Mouse (Mus musculus) spleen, postnatal 36 days (tissue): ENCODE measurements around the gene Bcl2l12.

Experiments
- DNase-seq, 2 experiments: peaks; one replicate each; pipeline ENCODE4 v3.0.0; 2022; ENCODE audit warnings: low spot score in 2 of 2, mixed read lengths in 1 of 2

The Bcl2l12 gene

DNA sequence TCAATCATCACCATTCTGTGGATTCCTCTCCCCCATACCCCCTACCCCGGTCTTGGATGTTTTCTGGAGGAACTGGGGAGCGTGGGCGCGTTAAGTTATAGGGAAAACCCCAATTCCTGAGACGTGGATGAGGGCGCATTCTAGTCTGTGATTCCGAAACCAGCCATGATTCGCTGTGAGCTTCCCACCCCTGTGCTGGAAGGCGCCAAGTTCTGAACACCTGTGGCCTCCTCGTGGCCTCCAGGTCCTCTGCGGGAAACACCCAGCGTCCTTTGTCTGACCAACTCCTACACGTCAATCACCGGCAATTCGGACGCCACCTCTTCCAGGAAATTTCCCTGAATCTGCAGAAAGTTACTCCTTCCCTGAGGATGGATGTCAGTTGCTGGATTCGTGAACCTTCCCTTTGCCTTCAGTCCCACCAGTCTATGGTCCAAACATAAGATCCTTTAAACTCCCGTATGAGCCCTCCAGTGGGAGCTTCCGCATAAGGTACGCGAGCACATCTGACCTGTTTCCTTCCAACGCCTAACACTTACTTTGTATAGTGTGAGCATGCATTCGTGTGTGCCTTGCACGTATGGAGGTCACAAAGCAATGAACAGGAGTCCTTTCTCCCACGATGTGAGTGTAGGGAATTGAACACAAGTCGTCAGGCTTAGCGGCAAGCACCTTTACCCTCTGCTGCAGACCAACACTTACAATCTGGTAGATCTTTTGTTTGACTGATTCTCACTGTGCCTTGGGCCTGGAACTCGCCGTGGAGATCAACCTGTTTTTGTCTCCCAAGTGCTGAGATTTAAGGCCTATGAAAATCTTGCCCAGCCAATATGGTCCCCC lies 11.4 kb downstream of the Bcl2l12 start:
- DNase-seq = no peak

GRCm38 (mm10) chr7:44986192-44986878 lies 12.2 kb downstream of the Bcl2l12 start, which contains the start of gene Prmt1:
Gene Prmt1, minus strand, starts transcription at chr7:44986568.
- DNase-seq = peak; percentile 99 to 100

- DNase-seq = peak; percentile 48 to 68
Observed at GRCm38 (mm10) chr7:44985595-44986191, 12.8 kb downstream of the Bcl2l12 start.

DNA sequence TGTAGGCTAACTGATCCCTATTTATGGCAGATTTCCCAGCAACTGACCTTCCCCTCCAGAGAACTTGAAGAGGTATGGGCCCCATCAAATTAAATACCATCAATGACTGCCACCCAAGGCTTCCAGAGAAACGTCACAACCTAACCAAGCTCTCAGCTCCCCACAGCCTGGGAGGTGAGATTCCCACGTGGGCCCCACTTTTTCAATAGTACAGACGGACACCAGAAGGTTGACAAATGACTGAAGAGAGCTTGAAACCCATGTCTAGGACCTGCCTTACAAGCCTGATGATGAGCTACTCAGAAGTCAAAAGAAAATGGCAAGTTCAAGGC lies 13.7 kb downstream of the Bcl2l12 start:
- DNase-seq = no peak

- DNase-seq = no peak
Observed at GRCm38 (mm10) chr7:44983944-44984832, 14.3 kb downstream of the Bcl2l12 start.

GRCm38 (mm10) chr7:44983085-44983484 lies 15.4 kb downstream of the Bcl2l12 start:
- peak; percentile 74 to 79 for DNase-seq

- DNase-seq = no peak
Observed at GRCm38 (mm10) chr7:44981539-44981938, 17.0 kb downstream of the Bcl2l12 start.

DNA sequence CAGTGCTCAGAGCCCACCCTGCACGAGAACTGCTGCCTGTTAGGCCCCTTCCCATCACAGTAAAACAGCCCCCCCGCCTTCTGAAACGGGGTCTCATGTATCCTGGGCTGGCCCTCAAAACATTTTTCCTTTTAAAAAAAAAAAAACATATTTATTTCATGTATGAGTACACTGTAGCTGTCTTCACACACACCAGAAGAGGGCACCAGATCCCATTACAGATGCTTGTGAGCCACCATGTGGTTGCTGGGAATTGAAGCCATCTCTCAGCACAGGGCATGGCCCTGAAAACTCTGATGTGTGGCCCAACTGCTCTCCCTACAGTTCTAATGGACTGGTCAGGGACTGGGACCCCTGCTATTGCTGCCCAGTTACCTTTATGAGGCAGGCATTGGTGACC lies 20.2 kb downstream of the Bcl2l12 start:
- no peak for DNase-seq

- DNase-seq = no peak
Observed at GRCm38 (mm10) chr7:44975117-44975419, 23.4 kb downstream of the Bcl2l12 start.

DNA sequence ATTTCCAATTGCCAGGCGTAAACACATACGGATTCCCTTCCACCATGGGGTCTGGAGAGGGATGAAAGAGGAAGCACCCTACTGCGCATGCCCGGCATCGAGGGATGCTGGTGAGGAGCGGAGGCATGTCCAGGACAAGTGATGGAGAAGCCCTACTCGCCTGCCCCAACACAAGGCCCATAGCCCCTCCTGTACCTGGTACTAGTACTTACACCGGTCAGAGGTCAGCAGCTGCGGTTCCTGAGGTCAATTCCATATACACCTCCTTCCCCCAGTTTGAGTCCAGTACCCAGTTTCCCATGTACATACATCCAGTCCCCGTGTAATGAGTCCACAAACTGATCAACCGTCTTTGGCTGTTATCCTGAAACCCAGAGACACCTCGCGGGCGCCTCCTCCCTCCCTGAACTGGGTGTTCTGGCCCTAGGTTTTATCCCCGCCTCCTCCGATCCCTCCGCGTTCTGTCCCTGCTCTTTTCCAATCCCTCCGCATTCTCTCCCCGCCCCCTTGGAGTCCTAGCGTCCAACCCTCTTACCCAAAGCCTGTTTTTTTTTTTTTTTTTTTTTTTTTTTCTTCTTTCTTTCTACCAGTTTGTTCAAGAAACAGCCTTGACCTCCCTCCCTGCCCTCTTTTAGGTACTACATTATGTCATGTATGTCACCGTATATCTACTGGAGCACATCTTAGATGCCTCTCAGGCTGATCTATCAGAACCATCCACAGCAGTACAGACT lies 24.0 kb downstream of the Bcl2l12 start, which contains the start of gene Cpt1c:
TSS of gene Cpt1c (minus strand) at position 469 of the 734 bp plus-strand sequence.
- peak; percentile 43 to 54 for DNase-seq

- DNase-seq = no peak
Observed at GRCm38 (mm10) chr7:44973415-44974130, 24.9 kb downstream of the Bcl2l12 start.

GRCm38 (mm10) chr7:44971142-44971541 lies 27.4 kb downstream of the Bcl2l12 start:
- DNase-seq = no peak

DNA sequence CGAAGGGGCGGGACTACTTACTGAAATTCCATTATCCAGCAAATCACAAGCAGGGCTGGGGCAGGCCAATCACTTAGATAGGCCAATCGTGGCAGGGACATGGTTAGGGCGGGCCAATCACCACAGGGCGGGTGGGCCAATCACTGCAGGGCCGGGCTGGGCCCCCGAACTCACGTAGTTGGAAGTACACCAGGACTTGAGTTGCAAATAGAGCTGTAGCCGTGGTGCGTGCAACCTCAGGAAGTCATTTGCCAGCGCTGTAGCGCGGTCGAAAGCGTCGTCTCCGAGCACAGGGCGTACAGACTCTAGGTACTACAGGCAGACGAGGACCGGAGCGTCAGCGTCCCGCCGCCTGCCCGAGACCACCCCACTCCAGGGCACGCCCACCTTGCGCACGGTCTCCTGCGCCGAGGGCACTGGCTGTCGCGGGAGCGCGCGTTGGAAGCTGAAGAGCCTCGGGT lies 28.3 kb downstream of the Bcl2l12 start:
- DNase-seq = peak; percentile 74

GRCm38 (mm10) chr7:44966638-44967037 lies 31.9 kb downstream of the Bcl2l12 start:
- no peak for DNase-seq

DNA sequence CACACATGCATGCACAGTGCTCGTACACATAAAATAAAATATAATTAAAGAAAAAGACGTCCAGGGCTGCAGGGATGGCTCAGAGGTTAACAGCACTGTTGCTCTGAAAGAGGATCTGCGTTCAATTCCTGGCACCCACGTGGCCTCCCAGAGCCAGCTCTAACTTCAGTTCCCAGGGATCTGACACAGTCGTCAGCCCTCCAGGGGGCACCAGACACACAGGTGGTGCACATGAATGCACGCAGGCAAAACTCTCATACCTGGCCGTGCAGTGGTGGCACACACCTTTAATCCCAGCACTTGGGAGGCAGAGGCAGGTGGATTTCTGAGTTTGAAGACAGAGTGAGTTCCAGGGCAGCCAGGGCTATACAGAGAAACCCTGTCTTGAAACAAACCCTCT lies 32.5 kb downstream of the Bcl2l12 start:
- DNase-seq = no peak

DNA sequence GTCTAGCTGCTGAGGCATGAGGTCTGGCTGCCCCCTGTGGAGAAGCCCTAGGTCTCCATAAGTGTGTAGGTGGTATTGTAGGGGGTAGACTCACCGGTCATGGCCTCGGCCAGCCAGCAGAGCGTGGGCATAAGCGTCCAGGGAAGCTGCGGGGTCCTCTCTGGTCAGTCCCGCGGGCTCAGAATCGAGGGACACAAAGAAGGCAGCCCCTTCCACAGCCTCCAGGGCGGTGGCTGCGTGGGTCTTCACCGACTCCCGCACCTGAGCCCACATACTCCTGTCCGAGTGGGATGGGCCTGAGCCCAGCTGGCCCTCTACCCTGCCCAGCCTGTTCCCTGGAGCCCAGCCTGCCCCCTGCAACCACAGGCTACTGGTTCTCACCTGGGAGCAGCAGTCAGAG lies 33.5 kb downstream of the Bcl2l12 start:
- DNase-seq = no peak

DNA sequence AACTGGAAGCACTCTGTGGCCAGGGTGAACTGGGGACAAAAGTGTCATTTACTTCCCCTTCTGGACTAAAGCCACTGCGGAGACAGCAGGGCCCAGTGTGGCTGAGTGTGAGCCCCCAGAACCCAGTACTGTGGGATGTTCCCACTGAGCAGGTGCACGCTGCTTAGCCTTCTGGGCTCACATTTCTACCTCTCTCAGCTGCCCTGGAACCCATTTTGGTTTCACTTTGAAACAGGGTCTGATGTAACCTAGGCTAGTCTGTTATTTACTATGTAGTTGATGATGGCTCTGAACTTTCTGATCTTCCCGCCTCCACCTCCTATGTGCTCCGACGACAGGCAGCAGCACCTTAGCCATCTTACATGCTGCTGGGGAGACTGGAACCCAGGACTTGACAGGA lies 35.7 kb downstream of the Bcl2l12 start:
- DNase-seq = no peak

- DNase-seq = no peak
Observed at GRCm38 (mm10) chr7:44962337-44962736, 36.2 kb downstream of the Bcl2l12 start.

DNA sequence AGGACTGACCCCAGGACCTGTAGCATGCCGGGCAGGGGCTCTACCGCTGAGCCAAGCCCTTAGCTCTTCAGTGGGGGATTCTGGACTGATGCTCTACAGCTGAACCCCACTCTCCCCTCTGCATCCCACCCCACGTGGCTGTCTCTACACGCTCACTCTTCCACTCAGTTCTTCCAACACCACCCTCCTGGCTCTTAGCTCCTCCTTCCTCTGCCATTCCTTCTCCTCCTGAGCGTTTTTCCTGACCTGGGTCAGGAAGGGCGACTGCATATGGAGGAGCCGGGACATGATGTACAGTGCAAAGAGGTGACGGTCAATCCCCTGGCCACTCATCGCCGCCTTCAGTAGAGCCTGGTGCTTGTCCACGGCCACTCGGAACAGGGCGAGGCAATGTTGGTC lies 38.0 kb downstream of the Bcl2l12 start:
- DNase-seq = no peak

- peak; percentile 74 to 75 for DNase-seq
Observed at GRCm38 (mm10) chr7:44959874-44960511, 38.5 kb downstream of the Bcl2l12 start.
